Mouse (Mus musculus) kidney, embryonic 15.5 days (tissue): ENCODE results near the gene D10Wsu102e. TPM values are rescaled to one million over a fixed set of nuclear protein-coding genes. Genes with fewer than 3 reads are reported as not detected.
"Not testable (repeated sequence)": the region's sequence is repeated elsewhere in the genome, so short reads cannot be mapped to it uniquely, and the experiment has no call there.

ENCODE experiments used
- ATAC-seq: fragments of 200-750 bp; cut with Nextera tagmentation; replicated peaks from 2 replicates; pipeline ENCODE4 v1.8.0; 2017; ENCODE audit warnings: moderate TSS enrichment; ENCODE audit not compliant: low FRiP score
- H3K27ac ChIP-seq: fragments of 300-500 bp; sonication (generic); 2 replicates; pipeline ENCODE4 v1.5.1; 2015; ENCODE audit warnings: mild to moderate bottlenecking, inconsistent platforms
- H3K27me3 ChIP-seq: fragments of 300-500 bp; sonication (generic); 2 replicates; pipeline ENCODE4 v1.6.1; 2015; ENCODE audit warnings: inconsistent platforms
- H3K36me3 ChIP-seq: fragments of 300-500 bp; sonication (generic); 2 replicates; pipeline ENCODE4 v1.6.1; 2015; ENCODE audit warnings: inconsistent platforms
- H3K4me1 ChIP-seq: fragments of 300-500 bp; sonication (generic); 2 replicates; pipeline ENCODE4 v1.6.1; 2015; ENCODE audit warnings: inconsistent platforms
- H3K4me2 ChIP-seq: fragments of 300-500 bp; sonication (generic); 2 replicates; pipeline ENCODE4 v1.6.1; 2015; ENCODE audit warnings: moderate library complexity, mild to moderate bottlenecking, inconsistent platforms
- H3K4me3 ChIP-seq: fragments of 300-500 bp; sonication (generic); replicated peaks from 2 replicates; pipeline ENCODE4 v1.5.1; 2015; ENCODE audit warnings: mild to moderate bottlenecking, inconsistent platforms
- H3K9ac ChIP-seq: fragments of 300-500 bp; sonication (generic); 2 replicates; pipeline ENCODE4 v1.6.1; 2015; ENCODE audit warnings: mild to moderate bottlenecking, inconsistent platforms
- H3K9me3 ChIP-seq: fragments of 300-500 bp; sonication (generic); replicated peaks from 2 replicates; pipeline ENCODE4 v1.6.1; 2016; ENCODE audit warnings: inconsistent platforms
- WGBS: fragments of 180-500 bp; shearing (Covaris S2); methylation state at CpG from one replicate; pipeline ENCODE4 v1.1.7; 2015; ENCODE audit warnings: mixed read lengths; 5-methylcytosine and 5-hydroxymethylcytosine counted together
- polyA plus RNA-seq: library from polyadenylated mRNA; unstranded; fragments of >200 nt; fragmentation: Nextera tagmentation; extraction: Ambion mirVana; gene quantifications from 2 replicates; pipeline ENCODE4 v1.2.1, GENCODE M21; 2015

D10Wsu102e gene
- polyA plus RNA-seq, 1 experiment from 2014 or later: 0.82 TPM

DNA sequence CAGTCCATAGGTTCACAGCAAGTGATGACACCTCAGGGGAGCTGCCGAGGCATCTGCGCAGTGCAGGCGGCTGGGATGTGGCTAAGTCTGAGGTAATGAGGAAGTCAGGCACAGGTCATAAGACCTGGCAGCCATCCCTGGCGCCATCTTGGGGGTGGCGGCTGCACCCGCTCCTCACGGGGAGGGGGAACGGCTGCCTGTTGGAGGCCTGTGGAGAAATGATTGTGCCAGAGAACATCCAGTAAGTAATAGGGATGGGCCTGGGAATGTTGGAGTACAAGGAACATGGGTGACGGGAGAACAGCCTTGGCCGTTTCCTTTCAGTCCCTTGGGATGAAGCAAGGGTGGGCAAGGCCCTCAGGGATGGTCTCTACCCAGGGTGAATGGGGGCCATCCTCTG lies 47.1 kb downstream of the D10Wsu102e start:
- no peak overlapping the region for H3K4me3 ChIP-seq
- H3K27ac ChIP-seq: no peak overlapping the region
- 97% methylated on average over 10 of the region's 10 CpGs for WGBS
- no peaks in the 10 kb centered on the region for H3K4me1 ChIP-seq
- ATAC-seq: no peak
- H3K36me3 ChIP-seq: peaks cover 27% of the 10 kb centered on the region
- no peak overlapping the region for H3K4me2 ChIP-seq
- H3K9ac ChIP-seq: no peak overlapping the region
- H3K27me3 ChIP-seq: no peaks in the 10 kb centered on the region
- 0 out of 2 replicates have a peak, but pooled peaks cover 13% of the 10 kb centered on the region for H3K9me3 ChIP-seq

DNA sequence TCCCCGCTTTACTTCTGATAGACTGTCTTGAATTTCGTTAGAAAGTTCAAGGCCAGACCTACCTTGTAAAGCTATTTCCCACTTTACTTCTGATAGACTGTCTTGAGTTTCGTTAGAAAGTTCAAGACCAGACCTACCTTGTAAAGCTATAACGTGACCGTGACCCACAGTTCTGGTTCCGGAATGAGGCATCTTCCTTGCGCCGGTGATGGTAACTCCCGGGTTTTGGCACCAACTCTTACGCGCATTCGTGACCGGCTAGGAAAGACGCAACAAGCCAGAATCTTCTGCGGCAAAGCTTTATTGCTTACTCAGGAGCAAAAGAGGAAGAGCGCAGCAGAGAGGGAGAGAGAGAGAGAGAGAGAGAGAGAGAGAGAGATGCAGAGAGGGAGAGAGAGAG lies 58.4 kb downstream of the D10Wsu102e start:
- not testable (repeated sequence) for ATAC-seq, H3K4me3 ChIP-seq, H3K27ac ChIP-seq, H3K4me2 ChIP-seq, H3K27me3 ChIP-seq, H3K4me1 ChIP-seq, H3K9ac ChIP-seq
- Histone ChIP-seq H3K36me3 (peaks cover 22% of the 10 kb centered on the region), H3K9me3 (peaks cover 26% of the 10 kb centered on the region)
- 95% methylated on average over 16 of the region's 16 CpGs for WGBS

DNA sequence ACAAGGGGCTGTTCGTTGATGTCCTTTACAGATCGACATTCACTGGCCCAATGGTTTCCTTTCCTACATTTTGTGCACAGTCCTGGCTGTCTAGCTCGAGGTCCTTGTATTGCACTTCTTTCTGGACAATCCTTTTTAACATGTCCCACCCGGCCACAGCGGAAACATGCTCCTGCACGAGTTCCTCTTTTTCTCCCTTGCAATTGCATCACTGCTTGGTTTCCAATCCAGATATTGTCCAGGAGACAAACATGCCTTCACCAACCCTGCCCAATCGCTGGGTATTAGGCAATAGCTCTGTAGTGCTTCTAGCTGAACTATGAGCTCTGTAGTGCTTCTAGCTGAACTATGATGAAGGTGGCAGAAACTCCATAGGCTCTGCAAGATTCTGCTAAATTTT lies 88.6 kb downstream of the D10Wsu102e start:
- H3K27ac ChIP-seq: no peak overlapping the region
- 0 out of 2 replicates have a peak, but pooled peaks cover 3% of the 10 kb centered on the region for H3K36me3 ChIP-seq
- H3K4me1 ChIP-seq: no peaks in the 10 kb centered on the region
- ATAC-seq: no peak
- 91% methylated on average over 7 of the region's 7 CpGs for WGBS
- no peak overlapping the region for H3K9ac ChIP-seq
- no peak overlapping the region for H3K4me3 ChIP-seq
- H3K9me3 ChIP-seq: peaks cover 36% of the 10 kb centered on the region
- H3K27me3 ChIP-seq: no peaks in the 10 kb centered on the region
- no peak overlapping the region for H3K4me2 ChIP-seq

DNA sequence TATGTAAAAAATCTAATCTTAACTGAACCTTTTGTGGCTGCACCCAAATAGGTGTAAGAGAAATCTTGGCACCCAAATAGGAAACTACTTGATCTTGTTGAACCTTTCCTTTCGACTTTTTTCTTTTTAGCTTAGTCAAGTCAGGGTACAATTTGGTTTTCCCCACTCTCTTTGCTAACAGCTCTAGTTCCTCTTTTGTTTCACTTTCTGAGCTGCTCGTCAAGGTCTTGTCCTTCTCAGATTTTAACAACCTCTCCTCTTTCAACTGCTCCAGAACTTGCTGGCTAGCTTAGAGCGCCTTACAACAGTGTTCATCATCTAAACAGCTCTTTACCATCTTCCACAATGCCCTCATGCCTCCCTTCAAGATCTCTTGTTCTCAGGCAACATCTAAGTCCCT lies 97.5 kb downstream of the D10Wsu102e start:
- Histone ChIP-seq H3K36me3 (0 out of 2 replicates have a peak, but pooled peaks cover 8% of the 10 kb centered on the region), H3K27ac (no peak overlapping the region), H3K4me3 (no peak overlapping the region), H3K4me1 (no peaks in the 10 kb centered on the region), H3K9me3 (peaks cover 33% of the 10 kb centered on the region), H3K9ac (no peak overlapping the region), H3K4me2 (no peak overlapping the region), H3K27me3 (no peaks in the 10 kb centered on the region)
- ATAC-seq: no peak
- WGBS: 90% methylated on average over 3 of the region's 3 CpGs

DNA sequence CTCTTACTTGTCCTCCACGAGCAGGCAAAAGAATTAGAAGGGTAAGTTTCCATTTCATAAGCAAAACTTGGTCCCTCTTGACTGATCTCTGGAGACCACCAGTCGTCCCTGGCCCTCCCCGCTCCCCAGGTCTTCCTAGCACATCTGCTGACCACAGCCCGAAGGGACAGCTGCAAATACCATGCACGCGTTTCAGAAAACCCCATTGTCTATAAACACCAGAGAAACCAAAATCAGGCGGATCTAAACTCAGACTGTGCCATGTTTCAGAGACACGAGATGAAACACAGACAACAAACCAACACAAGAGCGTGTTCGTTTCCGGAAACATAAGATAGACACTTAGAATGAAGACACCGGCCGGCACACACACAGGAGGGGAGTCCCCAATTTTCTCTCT lies 115.2 kb downstream of the D10Wsu102e start:
- no peaks in the 10 kb centered on the region for H3K36me3 ChIP-seq
- H3K4me2 ChIP-seq: no peak overlapping the region
- ATAC-seq: no peak
- no peaks in the 10 kb centered on the region for H3K27me3 ChIP-seq
- no peak overlapping the region for H3K4me3 ChIP-seq
- H3K9ac ChIP-seq: no peak overlapping the region
- no peaks in the 10 kb centered on the region for H3K4me1 ChIP-seq
- no peak overlapping the region for H3K27ac ChIP-seq
- H3K9me3 ChIP-seq: no peaks in the 10 kb centered on the region; the same call in 1 of the 2 replicates
- 94% methylated on average over 13 of the region's 13 CpGs for WGBS

DNA sequence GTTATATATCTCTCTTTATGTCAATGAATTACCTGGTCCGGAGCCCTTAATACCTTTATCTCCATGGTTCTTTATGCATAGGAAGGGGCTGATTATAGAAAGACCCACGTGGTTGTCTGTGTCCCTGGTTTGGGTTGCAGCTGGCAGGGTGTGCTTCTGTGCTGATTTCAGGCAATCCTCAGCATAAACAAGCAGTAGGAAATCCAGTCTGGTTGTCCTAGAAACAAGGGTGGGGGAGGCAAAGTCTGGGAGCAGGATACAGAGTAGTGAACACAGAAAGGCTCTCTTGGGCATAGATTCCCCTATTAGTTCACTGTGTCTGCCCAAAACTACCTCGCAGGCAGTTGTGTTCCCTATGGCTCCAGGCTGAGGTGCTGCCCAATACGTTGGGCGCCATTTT lies 117.3 kb downstream of the D10Wsu102e start:
- Histone ChIP-seq H3K36me3 (no peaks in the 10 kb centered on the region), H3K4me1 (no peaks in the 10 kb centered on the region), H3K9ac (no peak overlapping the region), H3K4me3 (no peak overlapping the region), H3K9me3 (no peaks in the 10 kb centered on the region; the same call in 1 of the 2 replicates), H3K4me2 (no peak overlapping the region), H3K27me3 (no peaks in the 10 kb centered on the region), H3K27ac (no peak overlapping the region)
- WGBS: 80% methylated on average over 5 of the region's 5 CpGs
- no peak for ATAC-seq

DNA sequence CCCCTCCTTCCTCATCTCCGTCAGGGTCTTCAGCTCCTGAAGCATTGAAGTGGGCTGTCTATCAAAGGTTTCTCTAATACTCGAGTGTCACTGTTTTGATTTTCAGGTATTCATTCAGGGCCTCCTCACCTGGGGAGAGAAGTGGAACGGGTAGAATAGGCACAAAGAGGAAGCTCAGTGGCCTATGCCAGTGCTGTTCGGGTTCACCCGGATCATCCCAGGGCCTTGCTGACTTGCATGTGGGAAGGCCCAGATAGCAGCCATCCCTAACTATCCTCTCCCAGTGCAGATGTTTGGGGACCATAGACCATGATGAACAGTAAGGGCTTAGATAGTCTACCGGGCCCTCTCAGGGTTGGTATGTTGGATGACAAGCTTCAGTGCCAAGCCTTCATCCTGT lies 130.5 kb downstream of the D10Wsu102e start:
- Histone ChIP-seq H3K9ac (no peak overlapping the region), H3K4me3 (no peak overlapping the region), H3K36me3 (no peaks in the 10 kb centered on the region), H3K4me1 (no peaks in the 10 kb centered on the region), H3K27me3 (no peaks in the 10 kb centered on the region), H3K27ac (no peak overlapping the region), H3K4me2 (no peak overlapping the region), H3K9me3 (no peaks in the 10 kb centered on the region)
- 86% methylated on average over 6 of the region's 6 CpGs for WGBS
- no peak for ATAC-seq

DNA sequence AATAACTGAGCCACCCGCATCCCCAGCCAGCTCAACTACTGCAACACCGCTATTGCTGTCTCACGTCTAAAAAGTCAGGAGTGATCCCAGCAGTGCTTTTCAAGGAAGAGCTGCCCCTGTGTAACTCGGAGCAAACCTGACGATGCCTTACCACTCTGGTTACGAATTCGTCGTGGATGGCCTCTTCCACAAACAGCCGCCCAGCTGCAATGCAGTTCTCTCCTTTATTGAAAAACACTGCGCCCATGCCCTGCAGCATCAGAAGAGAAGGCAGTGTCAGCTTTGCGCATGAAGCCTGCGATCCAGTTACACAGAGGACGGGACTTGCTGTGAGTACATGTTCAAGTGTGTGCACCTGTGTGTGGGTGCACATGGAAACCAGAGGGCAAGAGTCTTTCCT lies 137.3 kb downstream of the D10Wsu102e start:
- Histone ChIP-seq H3K4me3 (no peak overlapping the region), H3K9ac (no peak overlapping the region), H3K27me3 (no peaks in the 10 kb centered on the region), H3K9me3 (no peaks in the 10 kb centered on the region), H3K4me1 (no peaks in the 10 kb centered on the region), H3K27ac (no peak overlapping the region), H3K4me2 (no peak overlapping the region), H3K36me3 (no peaks in the 10 kb centered on the region)
- no peak for ATAC-seq
- 77% methylated on average over 13 of the region's 13 CpGs for WGBS

DNA sequence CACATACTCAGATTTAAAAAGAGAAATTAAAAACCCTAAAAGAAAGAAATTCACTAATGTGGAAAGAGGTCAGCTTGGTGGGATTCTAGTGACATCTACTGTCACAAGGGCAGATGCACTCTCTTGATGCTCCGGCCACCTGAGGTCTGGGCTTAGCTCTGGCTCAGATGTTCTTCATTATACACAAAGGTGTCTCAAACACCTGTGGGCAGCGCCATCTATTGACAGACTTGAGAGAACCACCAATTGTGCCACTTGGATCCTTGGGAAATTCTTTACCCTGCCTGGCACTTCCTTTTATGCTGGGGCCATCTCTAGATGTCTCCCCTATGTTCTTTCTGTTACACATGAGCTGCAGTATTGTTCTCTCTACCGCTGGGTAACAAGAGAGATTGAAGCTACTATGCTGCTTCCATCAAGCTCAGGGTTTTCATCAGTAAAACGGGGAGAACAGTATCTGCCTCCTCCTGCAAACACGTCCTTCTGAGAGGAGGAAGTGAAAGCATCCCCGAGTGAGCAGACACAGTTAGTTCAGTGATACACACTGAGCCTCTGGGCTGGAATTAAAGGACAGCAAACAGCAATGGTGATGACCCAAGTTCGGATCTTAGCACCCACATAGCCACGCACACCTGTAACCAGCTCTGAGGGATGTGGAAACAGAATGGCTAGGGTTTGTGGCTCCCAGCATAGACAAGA lies 149.1 kb downstream of the D10Wsu102e start:
- H3K36me3 ChIP-seq: no peaks in the 10 kb centered on the region
- no peak overlapping the region for H3K27ac ChIP-seq
- WGBS: 69% methylated on average over 8 of the region's 8 CpGs
- no peaks in the 10 kb centered on the region; the same call in 1 of the 2 replicates for H3K9me3 ChIP-seq
- no peaks in the 10 kb centered on the region for H3K27me3 ChIP-seq
- H3K9ac ChIP-seq: no peak overlapping the region
- H3K4me2 ChIP-seq: no peak overlapping the region
- no peak for ATAC-seq
- H3K4me1 ChIP-seq: no peaks in the 10 kb centered on the region
- no peak overlapping the region for H3K4me3 ChIP-seq

DNA sequence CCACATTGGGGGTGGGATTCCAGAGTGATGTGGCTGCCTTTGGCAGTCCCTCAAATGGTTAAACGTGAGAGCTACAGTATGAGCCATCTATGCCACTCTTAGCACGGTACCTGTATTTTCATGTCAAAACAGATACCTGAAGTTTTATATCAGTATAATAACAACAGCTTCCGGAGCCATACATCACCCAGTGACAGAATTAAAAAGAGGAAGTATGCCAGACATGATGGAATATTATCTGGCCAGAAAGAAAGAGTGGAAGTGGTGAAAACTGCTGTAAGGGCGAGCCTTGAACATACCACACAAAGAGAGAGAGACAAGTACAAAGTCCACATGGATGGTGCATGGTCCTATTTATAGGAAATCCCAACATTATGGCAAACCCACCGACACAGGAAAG lies 151.3 kb downstream of the D10Wsu102e start:
- no peak overlapping the region for H3K27ac ChIP-seq
- H3K4me3 ChIP-seq: no peak overlapping the region
- H3K9ac ChIP-seq: no peak overlapping the region
- H3K27me3 ChIP-seq: no peaks in the 10 kb centered on the region
- 79% methylated on average over 5 of the region's 5 CpGs for WGBS
- H3K9me3 ChIP-seq: no peaks in the 10 kb centered on the region; the same call in 1 of the 2 replicates
- H3K36me3 ChIP-seq: no peaks in the 10 kb centered on the region
- no peaks in the 10 kb centered on the region for H3K4me1 ChIP-seq
- no peak overlapping the region for H3K4me2 ChIP-seq
- no peak for ATAC-seq

DNA sequence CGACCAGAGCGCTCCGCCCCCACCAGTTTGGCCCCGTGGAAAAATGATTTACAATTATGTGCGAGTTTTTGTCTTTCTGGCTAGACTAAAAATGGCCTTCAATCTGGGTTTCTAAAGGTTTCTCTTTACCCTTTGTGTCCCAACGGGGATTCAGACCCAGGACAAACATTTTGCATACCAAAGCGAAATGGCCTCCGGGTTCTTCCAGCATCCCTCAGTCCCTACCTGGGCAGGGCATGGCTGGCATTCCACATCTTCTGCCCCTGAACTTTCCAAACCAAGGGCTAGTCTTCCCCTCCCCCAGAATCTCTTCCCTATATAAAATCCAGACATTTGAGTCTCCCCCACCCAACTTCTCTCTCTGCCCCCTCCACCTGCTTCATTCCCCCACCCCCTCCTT lies 153.7 kb downstream of the D10Wsu102e start:
- 77% methylated on average over 8 of the region's 8 CpGs for WGBS

DNA sequence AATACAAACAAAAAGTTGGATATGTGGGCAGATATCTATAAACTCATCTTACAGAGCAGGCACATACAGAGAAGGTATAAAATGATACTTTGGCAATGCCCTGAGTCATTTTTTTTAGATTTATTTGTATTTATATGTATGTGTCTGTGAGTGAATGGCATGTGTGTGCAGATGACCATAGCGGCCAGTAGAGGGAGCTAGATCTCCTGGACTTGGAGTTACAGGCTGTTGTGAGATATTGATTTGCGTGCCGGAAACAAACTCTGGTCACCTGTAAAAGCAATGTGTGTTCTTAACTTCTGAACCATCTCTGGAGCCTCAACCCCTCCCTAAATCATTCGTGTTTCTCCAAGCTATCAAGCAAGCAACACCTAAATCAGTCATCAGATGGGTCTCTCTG lies 161.0 kb downstream of the D10Wsu102e start:
- no peaks in the 10 kb centered on the region for H3K36me3 ChIP-seq
- H3K4me3 ChIP-seq: no peak overlapping the region
- WGBS: 82% methylated on average over 4 of the region's 4 CpGs
- H3K9me3 ChIP-seq: no peaks in the 10 kb centered on the region
- H3K27ac ChIP-seq: no peak overlapping the region
- H3K27me3 ChIP-seq: no peaks in the 10 kb centered on the region
- no peak overlapping the region for H3K9ac ChIP-seq
- H3K4me1 ChIP-seq: no peaks in the 10 kb centered on the region
- no peak overlapping the region for H3K4me2 ChIP-seq
- ATAC-seq: no peak

More for the DNA sequence above, 153.7 kb downstream of the D10Wsu102e start:
- no peak overlapping the region for H3K4me2 ChIP-seq
- H3K9ac ChIP-seq: no peak overlapping the region
- no peak overlapping the region for H3K27ac ChIP-seq
- H3K4me3 ChIP-seq: no peak overlapping the region
- no peaks in the 10 kb centered on the region for H3K27me3 ChIP-seq
- ATAC-seq: no peak
- no peaks in the 10 kb centered on the region; the same call in 1 of the 2 replicates for H3K9me3 ChIP-seq
- no peaks in the 10 kb centered on the region for H3K36me3 ChIP-seq
- H3K4me1 ChIP-seq: no peaks in the 10 kb centered on the region

DNA sequence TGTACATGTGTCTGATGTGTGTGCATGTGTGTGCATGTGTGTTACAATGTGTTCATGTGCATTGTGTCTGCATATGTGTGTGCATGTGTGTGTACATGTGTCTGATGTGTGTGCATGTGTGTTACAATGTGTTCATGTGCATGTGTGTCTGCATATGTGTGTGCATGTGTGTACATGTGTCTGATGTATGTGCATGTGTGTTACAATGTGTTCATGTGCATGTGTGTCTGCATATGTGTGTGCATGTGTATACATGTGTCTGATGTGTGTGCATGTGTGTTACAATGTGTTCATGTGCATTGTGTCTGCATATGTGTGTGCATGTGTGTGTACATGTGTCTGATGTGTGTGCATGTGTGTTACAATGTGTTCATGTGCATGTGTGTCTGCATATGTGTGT lies 164.2 kb downstream of the D10Wsu102e start:
- not testable (repeated sequence) for H3K27ac ChIP-seq, ATAC-seq

More for the DNA sequence above, 164.2 kb downstream of the D10Wsu102e start:
- H3K4me2 ChIP-seq, H3K9me3 ChIP-seq, H3K4me1 ChIP-seq, H3K36me3 ChIP-seq, H3K9ac ChIP-seq, H3K4me3 ChIP-seq, H3K27me3 ChIP-seq: not testable (repeated sequence)
